Mouse (Mus musculus) neural tube, embryonic 14.5 days (tissue): ENCODE results near the gene Akap11. TPM values are rescaled to one million over a fixed set of nuclear protein-coding genes. Genes with fewer than 3 reads are reported as not detected.

Experiments
- ATAC-seq: fragments of 200-750 bp; cut with Nextera tagmentation; 2 replicates; pipeline ENCODE4 v1.8.0; 2017; ENCODE audit warnings: low read depth, mild to moderate bottlenecking, moderate TSS enrichment, moderate library complexity
- H3K27ac ChIP-seq: fragments of 300-500 bp; sonication (generic); 2 replicates; pipeline ENCODE4 v1.5.1; 2014; ENCODE audit warnings: low read depth, mild to moderate bottlenecking, control low read depth, low read length, moderate library complexity, mixed read lengths
- H3K27me3 ChIP-seq: fragments of 300-500 bp; sonication (generic); 2 replicates; pipeline ENCODE4 v1.6.1; 2014; ENCODE audit warnings: low read length; ENCODE audit not compliant: control insufficient read depth, insufficient read depth
- H3K36me3 ChIP-seq: fragments of 300-500 bp; sonication (generic); 2 replicates; pipeline ENCODE4 v1.6.1; 2014; ENCODE audit warnings: low read length, mixed read lengths; ENCODE audit not compliant: control insufficient read depth, insufficient read depth
- H3K4me1 ChIP-seq: fragments of 300-500 bp; sonication (generic); 2 replicates; pipeline ENCODE4 v1.6.1; 2014; ENCODE audit warnings: low read length; ENCODE audit not compliant: control insufficient read depth, insufficient read depth
- H3K4me2 ChIP-seq: fragments of 300-500 bp; sonication (generic); 2 replicates; pipeline ENCODE4 v1.6.1; 2014; ENCODE audit warnings: mild to moderate bottlenecking, low read depth, low read length, control low read depth
- H3K4me3 ChIP-seq: fragments of 300-500 bp; sonication (generic); 2 replicates; pipeline ENCODE4 v1.5.1; 2014; ENCODE audit warnings: low read depth, low read length, control low read depth, mixed read lengths
- H3K9ac ChIP-seq: fragments of 300-500 bp; sonication (generic); replicated peaks from 2 replicates; pipeline ENCODE4 v1.6.1; 2014; ENCODE audit warnings: low read depth, mild to moderate bottlenecking, control low read depth, low read length, mixed read lengths
- H3K9me3 ChIP-seq: fragments of 300-500 bp; sonication (generic); 2 replicates; pipeline ENCODE4 v1.6.1; 2016; ENCODE audit warnings: low read length; ENCODE audit not compliant: control insufficient read depth
- WGBS: fragments of 180-500 bp; shearing (Covaris S2); extraction: QIAGEN DNeasy Blood & Tissue Kit; methylation state at CpG from one replicate; pipeline ENCODE4 v1.1.7; 2014; 5-methylcytosine and 5-hydroxymethylcytosine counted together
- polyA plus RNA-seq: library from polyadenylated mRNA; unstranded; fragments of >200 nt; fragmentation: Nextera tagmentation; extraction: Ambion mirVana; gene quantifications from 2 replicates; pipeline ENCODE4 v1.2.1, GENCODE M21; 2014

The Akap11 gene
- polyA plus RNA-seq, 1 experiment from 2014 or later: 40.3 TPM

GRCm38 (mm10) chr14:78448017-78448416 is 88.6 kb downstream of the Akap11 start:
- H3K27ac ChIP-seq: no peak overlapping the region
- ATAC-seq: no peak
- H3K27me3 ChIP-seq: no peaks in the 10 kb centered on the region
- no peak overlapping the region for H3K4me3 ChIP-seq
- no peak overlapping the region for H3K9ac ChIP-seq
- H3K36me3 ChIP-seq: no peaks in the 10 kb centered on the region
- H3K9me3 ChIP-seq: no peaks in the 10 kb centered on the region; the same call in 1 of the 2 replicates
- 95% methylated on average over 12 of the region's 12 CpGs for WGBS
- no peak overlapping the region for H3K4me2 ChIP-seq
- H3K4me1 ChIP-seq: no peaks in the 10 kb centered on the region

DNA sequence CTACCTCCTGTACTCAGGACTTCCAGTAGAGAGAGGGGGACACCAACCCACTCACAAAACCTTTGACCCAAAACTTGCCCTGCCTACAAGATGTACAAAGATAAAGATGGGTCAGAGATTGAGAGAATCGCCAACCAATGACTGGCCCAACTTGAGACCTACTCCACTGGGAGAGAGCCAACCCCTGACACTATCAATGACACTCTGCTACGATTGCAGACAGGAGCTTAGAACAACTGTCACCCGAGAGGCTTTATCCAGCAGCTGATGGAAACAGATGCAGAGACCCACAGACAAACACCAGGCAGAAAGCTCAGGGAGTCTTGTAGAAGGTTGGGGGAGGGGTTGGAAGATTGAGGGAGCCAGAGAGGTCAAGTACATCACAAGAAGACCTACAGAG is 89.1 kb downstream of the Akap11 start:
- H3K4me1 ChIP-seq: no peaks in the 10 kb centered on the region
- H3K27ac ChIP-seq: no peak overlapping the region
- H3K36me3 ChIP-seq: no peaks in the 10 kb centered on the region
- no peak for ATAC-seq
- no peak overlapping the region for H3K4me2 ChIP-seq
- no peak overlapping the region for H3K9ac ChIP-seq
- no peaks in the 10 kb centered on the region; the same call in 1 of the 2 replicates for H3K9me3 ChIP-seq
- 87% methylated on average over 3 of the region's 3 CpGs for WGBS
- H3K4me3 ChIP-seq: no peak overlapping the region
- H3K27me3 ChIP-seq: no peaks in the 10 kb centered on the region

Other genes with a start within 250 kb of the Akap11 start
- 0.27 TPM in 1 of 2 replicates, not detected in the other for gene Tnfsf11, start 228.8 kb downstream of the Akap11 start, polyA plus RNA-seq
- gene Dgkh, start 196.0 kb upstream of the Akap11 start, polyA plus RNA-seq: 4.1 and 17.9 TPM in 2 replicates